ENCODE assay signal across 8 mouse cellular contexts in genomic region chr11:102137625-102138446, GRCm38 (mm10). TPM values are rescaled to one million over a fixed set of nuclear protein-coding genes. Genes with fewer than 3 reads are reported as not detected.
DNase-seq lines count a peak whose midpoint lies in the region; ATAC-seq and TF ChIP-seq lines count a peak whose summit lies in the region.
"Had no signal": no experiment of that assay in that cellular context is flagged by ENCODE, and none has a peak within 500 bp of the region (broad histone marks: within the 10 kb centered on the region; RNA-seq: fewer than 3 reads in every experiment).

No protein-coding gene starts in this region.

- no peaks in the 10 kb centered on the region for H3K9me3 ChIP-seq in ES-E14 (ENCODE audit: control insufficient read depth, insufficient read depth, low read depth, low read length)
- no peaks in the 10 kb centered on the region for H3K9me3 ChIP-seq in hindbrain, embryonic 13.5 days
- no peaks in the 10 kb centered on the region for H3K9me3 ChIP-seq in midbrain, embryonic 10.5 days (replicated peaks)

- no peak overlapping the region for H3K27ac ChIP-seq in ES-E14 (ENCODE audit: insufficient read depth, low read depth, low read length, poor library complexity, severe bottlenecking)
- no peak overlapping the region for H3K27ac ChIP-seq in hindbrain, embryonic 13.5 days
- no peak overlapping the region for H3K27ac ChIP-seq in midbrain, embryonic 10.5 days (replicated peaks)

- peak; percentile 60 to 64 for DNase-seq in B cell, adult 2 months
- DNase-seq in ES-E14 (ENCODE audit: low read depth, low spot score) = no peak
- DNase-seq in midbrain, embryonic 10.5 days (ENCODE audit: low spot score) = no peak
- DNase-seq in yolk sac, embryonic 10.5 days (ENCODE audit: low spot score) = no peak
- DNase-seq in left cerebral cortex, postnatal 36 days (ENCODE audit: low spot score in 2 of 2) = no peak
- no peak for DNase-seq in retina, postnatal 1 day

- H3K36me3 ChIP-seq in ES-E14 (ENCODE audit: control insufficient read depth, insufficient read depth, low read length, poor library complexity, severe bottlenecking) = no peaks in the 10 kb centered on the region
- H3K36me3 ChIP-seq in hindbrain, embryonic 13.5 days = no peaks in the 10 kb centered on the region
- H3K36me3 ChIP-seq in midbrain, embryonic 10.5 days = no peaks in the 10 kb centered on the region

- H3K27me3 ChIP-seq in hindbrain, embryonic 13.5 days = peaks cover 36% of the 10 kb centered on the region
- peaks cover 51% of the 10 kb centered on the region for H3K27me3 ChIP-seq in midbrain, embryonic 10.5 days (ENCODE audit: low read depth, poor library complexity, severe bottlenecking)

- in situ Hi-C loops in ES-E14 (cut with MboI; ENCODE audit: low sequenced_read_pairs in 2 of 2, unreplicated experiment in 2 of 2) = no loop called here

- intact Hi-C loops in left cerebral cortex, postnatal 36 days (cut with DNase I) = loop anchor here (1.0 kb wide), 2 partner anchors 36 to 77 kb away; no protein-coding TSS in a partner anchor

- 47% methylated on average over 13 of the region's 13 CpGs for WGBS in hindbrain, embryonic 13.5 days
- 49% methylated on average over 13 of the region's 13 CpGs for WGBS in midbrain, embryonic 10.5 days

- ATAC-seq in hindbrain, embryonic 13.5 days (ENCODE audit: low FRiP score) = peak; percentile 43; the same call in 1 of the 2 replicates

- peak overlapping the region; percentile 52 for H3K4me3 ChIP-seq in ES-E14 (ENCODE audit: insufficient read depth in 1 of 2, low read depth in 1 of 2, low read length in 2 of 2, poor library complexity in 1 of 2, severe bottlenecking in 1 of 2)
- H3K4me3 ChIP-seq in hindbrain, embryonic 13.5 days = peak overlapping the region; percentile 22
- H3K4me3 ChIP-seq in midbrain, embryonic 10.5 days = peak overlapping the region; percentile 44

- H3K4me2 ChIP-seq in hindbrain, embryonic 13.5 days = peak overlapping the region; percentile 54

- H3K9ac ChIP-seq in ES-E14 (ENCODE audit: insufficient read depth, low read depth, low read length, poor library complexity, severe bottlenecking) = peak overlapping the region; percentile 47; the same call in 1 of the 2 replicates
- 0 out of 2 replicates have a peak overlapping the region, but pooled peaks have one; percentile 51 for H3K9ac ChIP-seq in hindbrain, embryonic 13.5 days

- H3K4me1 ChIP-seq in ES-E14 (ENCODE audit: control insufficient read depth in 2 of 2, insufficient read depth in 2 of 2, low read length in 2 of 2, poor library complexity in 1 of 2) = peaks cover 2 to 7% of the 10 kb centered on the region in 2 experiments; a peak in 2 of 4 replicates
- H3K4me1 ChIP-seq in hindbrain, embryonic 13.5 days (replicated peaks) = peaks cover 17% of the 10 kb centered on the region
- peaks cover 13% of the 10 kb centered on the region for H3K4me1 ChIP-seq in midbrain, embryonic 10.5 days

TF ChIP-seq in ES-E14, 5 proteins besides CTCF, POLR2A, EP300 and RAD21:
- TF ChIP-seq ZNF384 (IDR thresholded peaks at IDR 0.05; ENCODE audit: low read depth, low read length) (no peak), HCFC1 (IDR thresholded peaks at IDR 0.05; ENCODE audit: borderline replicate concordance, insufficient read depth, low read length) (no peak), ZC3H11A (IDR thresholded peaks at IDR 0.05; ENCODE audit: borderline replicate concordance, low read depth, low read length) (no peak), CHD2 (IDR thresholded peaks at IDR 0.05; ENCODE audit: low read depth, low read length) (no peak), MAFK (IDR thresholded peaks at IDR 0.05; ENCODE audit: insufficient read depth, low read depth, low read length) (no peak)
TF ChIP-seq in ES-E14: peak in this region for 0.

RNA-seq across cellular contexts. Expression of gene Nags, which starts 7.5 kb away (rescaled TPM):
- total RNA-seq in ES-E14 (2012; rRNA removed) = 0.45 and 0.90 TPM in 2 replicates
- not detected in 2 replicates for polyA plus RNA-seq in hindbrain, embryonic 13.5 days (2015; fragmentation: Nextera tagmentation; extraction: Ambion mirVana)
- polyA plus RNA-seq in midbrain, embryonic 10.5 days (2016; fragmentation: Nextera tagmentation; extraction: Ambion mirVana) = 0.10 TPM in 1 of 2 replicates, not detected in the other
- not detected for total RNA-seq in left cerebral cortex, postnatal 36 days (2021)

RNA-seq across cellular contexts. Expression of gene Tmem101, which starts 18.4 kb away (rescaled TPM):
- 75.3 and 98.7 TPM in 2 replicates for total RNA-seq in ES-E14 (2012; rRNA removed)
- polyA plus RNA-seq in hindbrain, embryonic 13.5 days (2015; fragmentation: Nextera tagmentation; extraction: Ambion mirVana) = 37.9 and 38.1 TPM in 2 replicates
- 40.4 and 42.3 TPM in 2 replicates for polyA plus RNA-seq in midbrain, embryonic 10.5 days (2016; fragmentation: Nextera tagmentation; extraction: Ambion mirVana)
- 10 to 100 TPM; 24.2 to 27.3 TPM for total RNA-seq in left cerebral cortex, postnatal 36 days (2021)

RNA-seq across cellular contexts. Expression of gene Pyy, which starts 30.2 kb away (rescaled TPM):
- total RNA-seq in ES-E14 (2012; rRNA removed) = 0.49 and 2.1 TPM in 2 replicates
- polyA plus RNA-seq in hindbrain, embryonic 13.5 days (2015; fragmentation: Nextera tagmentation; extraction: Ambion mirVana) = 3.3 and 7.5 TPM in 2 replicates
- not detected in 2 replicates for polyA plus RNA-seq in midbrain, embryonic 10.5 days (2016; fragmentation: Nextera tagmentation; extraction: Ambion mirVana)
- not detected for total RNA-seq in left cerebral cortex, postnatal 36 days (2021)

RNA-seq across cellular contexts. Expression of gene Ppy, which starts 36.7 kb away (rescaled TPM):
- not detected in 2 replicates for total RNA-seq in ES-E14 (2012; rRNA removed)
- polyA plus RNA-seq in hindbrain, embryonic 13.5 days (2015; fragmentation: Nextera tagmentation; extraction: Ambion mirVana) = not detected in 2 replicates
- polyA plus RNA-seq in midbrain, embryonic 10.5 days (2016; fragmentation: Nextera tagmentation; extraction: Ambion mirVana) = not detected in 2 replicates
- not detected for total RNA-seq in left cerebral cortex, postnatal 36 days (2021)
- polyA plus RNA-seq: brain, embryonic 14.5 days had no signal

RNA-seq across cellular contexts. Expression of gene Lsm12, which starts 47.3 kb away (rescaled TPM):
- total RNA-seq in ES-E14 (2012; rRNA removed) = 27.6 and 49.1 TPM in 2 replicates
- polyA plus RNA-seq in hindbrain, embryonic 13.5 days (2015; fragmentation: Nextera tagmentation; extraction: Ambion mirVana) = 144 and 148 TPM in 2 replicates
- polyA plus RNA-seq in midbrain, embryonic 10.5 days (2016; fragmentation: Nextera tagmentation; extraction: Ambion mirVana) = 141 and 144 TPM in 2 replicates
- total RNA-seq in left cerebral cortex, postnatal 36 days (2021) = 10 to 100 TPM; 58.0 to 58.7 TPM

Comparison
In these comparisons a context has a peak if more than half of its experiments do, and no peak if none do; other contexts are left out.
1. DNase-seq: peak in B cell, adult 2 months (2 of 2); none in ES-E14 (single experiment), midbrain, embryonic 10.5 days (single experiment), yolk sac, embryonic 10.5 days (single experiment), left cerebral cortex, postnatal 36 days (0 of 2) and retina, postnatal 1 day (single experiment).
2. Peak in every context shown above with its lines, with median percentiles within 50 percentile points of each other: H3K4me3 ChIP-seq.